Mouse (Mus musculus) CH12.LX (cell line): ENCODE results near the gene Bcas3. TPM values are rescaled to one million over a fixed set of nuclear protein-coding genes. Genes with fewer than 3 reads are reported as not detected.

Source experiments
- DNase-seq: peaks from one replicate; pipeline ENCODE4 v3.0.0-alpha.2; 2013; ENCODE audit errors: extremely low read depth
- H3K27ac ChIP-seq: 2 replicates; pipeline ENCODE4 v1.5.1; 2012; ENCODE audit warnings: low read depth, mild to moderate bottlenecking, control low read depth, moderate library complexity; ENCODE audit not compliant: insufficient read depth
- H3K27me3 ChIP-seq: replicated peaks from 2 replicates; pipeline ENCODE3; 2012; ENCODE audit warnings: inconsistent platforms
- H3K36me3 ChIP-seq, 2 experiments: replicated peaks in 1 of 2; 2 replicates each; pipeline versions ENCODE3 to v1.6.1; 2012; ENCODE audit warnings: inconsistent platforms in 1 of 2, low read length in 1 of 2, mild to moderate bottlenecking in 1 of 2, mixed read lengths in 1 of 2, moderate library complexity in 1 of 2; ENCODE audit not compliant: control insufficient read depth in 1 of 2, insufficient read depth in 1 of 2
- H3K4me1 ChIP-seq, 2 experiments: 2 replicates each; pipeline ENCODE4 v1.6.1; 2012; ENCODE audit warnings: inconsistent platforms in 1 of 2, moderate library complexity in 1 of 2; ENCODE audit not compliant: insufficient read depth in 2 of 2, control insufficient read depth in 1 of 2
- H3K4me2 ChIP-seq: 2 replicates; pipeline ENCODE4 v1.6.1; 2012; ENCODE audit warnings: low read depth, mild to moderate bottlenecking, control low read depth; ENCODE audit not compliant: poor library complexity, insufficient read depth, severe bottlenecking
- H3K4me3 ChIP-seq, 3 experiments: fragments of 150-350 bp in 1 of 3; sonication (generic) in 1 of 3; replicated peaks in 1 of 3; 2 replicates each; pipeline versions ENCODE3 to v1.5.1; 2011 to 2012; ENCODE audit warnings: low read depth in 2 of 3, low read length in 2 of 3, mild to moderate bottlenecking in 2 of 3, moderate library complexity in 2 of 3, control low read depth in 1 of 3, improper control_type of control experiment in 1 of 3, inconsistent platforms in 1 of 3, mixed read lengths in 1 of 3; ENCODE audit not compliant: poor library complexity in 1 of 3
- H3K79me2 ChIP-seq: replicated peaks from 2 replicates; pipeline ENCODE4 v1.6.1; 2012; ENCODE audit warnings: mild to moderate bottlenecking, moderate library complexity; ENCODE audit not compliant: control insufficient read depth, poor library complexity, insufficient read depth, severe bottlenecking; ENCODE audit errors: extremely low read depth
- H3K9ac ChIP-seq: 2 replicates; pipeline ENCODE4 v1.6.1; 2012; ENCODE audit warnings: low read depth, mild to moderate bottlenecking, control low read depth, moderate library complexity; ENCODE audit not compliant: insufficient read depth
- H3K9me3 ChIP-seq: replicated peaks from 2 replicates; pipeline ENCODE3; 2012; ENCODE audit warnings: low read length, inconsistent platforms, mixed read lengths
- CHD1 ChIP-seq: IDR thresholded peaks from 2 replicates; pipeline ENCODE4 v1.6.1; 2012; ENCODE audit warnings: low read depth, low read length, improper control_type of control experiment, inconsistent platforms
- CHD2 ChIP-seq: IDR thresholded peaks from 2 replicates; pipeline ENCODE4 v1.6.1; 2011; ENCODE audit warnings: low read length, improper control_type of control experiment
- CTCF ChIP-seq, 2 experiments: IDR thresholded peaks in 1 of 2; conservative IDR thresholded peaks in 1 of 2; 2 replicates each; pipeline ENCODE4 v1.5.1; 2011 to 2012; ENCODE audit warnings: low read depth in 2 of 2, low read length in 2 of 2, improper control_type of control experiment in 1 of 2, inconsistent platforms in 1 of 2, mild to moderate bottlenecking in 1 of 2, moderate library complexity in 1 of 2
- ELF1 ChIP-seq: IDR thresholded peaks from 2 replicates; pipeline ENCODE4 v1.6.1; 2014; ENCODE audit warnings: low read depth, mild to moderate bottlenecking, inconsistent platforms, low read length, improper control_type of control experiment
- EP300 ChIP-seq: IDR thresholded peaks from 2 replicates; pipeline ENCODE4 v1.6.1; 2011; ENCODE audit warnings: low read length, improper control_type of control experiment
- MAFK ChIP-seq: IDR thresholded peaks from 2 replicates; pipeline ENCODE4 v1.6.1; 2011; ENCODE audit warnings: low read length, improper control_type of control experiment; ENCODE audit not compliant: insufficient replicate concordance
- MAX ChIP-seq: IDR thresholded peaks from 2 replicates; pipeline ENCODE4 v1.6.1; 2011; ENCODE audit warnings: low read length, improper control_type of control experiment
- MYC ChIP-seq: IDR thresholded peaks from 2 replicates; pipeline ENCODE4 v1.6.1; 2011; ENCODE audit warnings: low read depth, mild to moderate bottlenecking, improper control_type of control experiment, low read length
- RAD21 ChIP-seq: IDR thresholded peaks from 2 replicates; pipeline ENCODE4 v1.6.1; 2011; ENCODE audit warnings: low read depth, mild to moderate bottlenecking, low read length, improper control_type of control experiment, moderate library complexity
- SMC3 ChIP-seq: IDR thresholded peaks from 2 replicates; pipeline ENCODE4 v1.6.1; 2011; ENCODE audit warnings: low read depth, low read length, improper control_type of control experiment
- TBP ChIP-seq: conservative IDR thresholded peaks from 2 replicates; pipeline ENCODE4 v1.6.1; 2011; ENCODE audit warnings: low read depth, low read length, improper control_type of control experiment
- dilution Hi-C: fragments of 300-500 bp; cut with MboI; formaldehyde crosslinking; loops from 2 replicates; pipeline ENCODE4 v1.14.3; 2020; ENCODE audit warnings: low sequenced_read_pairs; ENCODE audit not compliant: extremely low pct_unique_long_range_greater_than_20kb, extremely low pct_ligation_motif_present
- in situ Hi-C: fragments of 300-500 bp; cut with MboI; formaldehyde crosslinking; loops from 3 replicates; pipeline ENCODE4 v1.14.3; 2019; ENCODE audit warnings: low sequenced_read_pairs, low pct_ligation_motif_present, low pct_unique_long_range_greater_than_20kb, mixed read lengths
- polyA plus RNA-seq: library from polyadenylated mRNA; unstranded; fragments of >175 nt; gene quantifications from 2 replicates; pipeline ENCODE4 v1.2.1, GENCODE M21; 2012; ENCODE audit warnings: low read depth; ENCODE audit not compliant: insufficient read length
- total RNA-seq, 2 experiments: library from RNA; depleted of rRNA; stranded (reverse); fragments of 300-350 nt in 1 of 2; fragments of >200 nt in 1 of 2; gene quantifications; 2 replicates each; pipeline ENCODE4 v1.2.3; 2012 to 2014

Gene Bcas3
- total and polyA plus RNA-seq, 3 experiments, result 8.2 to 21.3 (median 9.7) TPM

- dilution Hi-C loops, result no loop called here
- H3K27ac ChIP-seq, result no peak overlapping the region
- H3K27me3 ChIP-seq, result no peaks in the 10 kb centered on the region
- DNase-seq, result no peak
- no peak overlapping the region for H3K9ac ChIP-seq
- no peak overlapping the region for H3K4me3 ChIP-seq
- no peaks in the 10 kb centered on the region; a peak in 1 of 4 replicates for H3K4me1 ChIP-seq
- no peak for TF ChIP-seq CHD1
- in situ Hi-C loops, result no loop called here
- H3K9me3 ChIP-seq, result no peaks in the 10 kb centered on the region
- H3K4me2 ChIP-seq, result no peak overlapping the region
- no peaks in the 10 kb centered on the region for H3K36me3 ChIP-seq
- H3K79me2 ChIP-seq, result no peaks in the 10 kb centered on the region
Observed at GRCm38 (mm10) chr11:85470508-85470907, 117.5 kb downstream of the Bcas3 start.

- no peak for TF ChIP-seq ELF1
- Histone ChIP-seq H3K9me3 (no peaks in the 10 kb centered on the region), H3K27me3 (no peaks in the 10 kb centered on the region), H3K4me2 (no peak overlapping the region), H3K4me3 (no peak overlapping the region), H3K27ac (no peak overlapping the region), H3K36me3 (peaks cover 0 to 2% of the 10 kb centered on the region in 2 experiments), H3K79me2 (no peaks in the 10 kb centered on the region), H3K9ac (no peak overlapping the region), H3K4me1 (no peaks in the 10 kb centered on the region)
- DNase-seq, result no peak
- in situ Hi-C loops, result no loop called here
- dilution Hi-C loops, result no loop called here
Observed at GRCm38 (mm10) chr11:85474326-85474725, 121.4 kb downstream of the Bcas3 start.

- Histone ChIP-seq H3K36me3 (peaks cover 0 to 1% of the 10 kb centered on the region in 2 experiments), H3K4me2 (no peak overlapping the region), H3K4me1 (no peaks in the 10 kb centered on the region), H3K27me3 (no peaks in the 10 kb centered on the region), H3K4me3 (no peak overlapping the region), H3K9me3 (no peaks in the 10 kb centered on the region), H3K79me2 (no peaks in the 10 kb centered on the region), H3K27ac (no peak overlapping the region), H3K9ac (no peak overlapping the region)
- no peak for TF ChIP-seq CHD2
- no peak for TF ChIP-seq TBP
- TF ChIP-seq SMC3, result peak; percentile 69
- peak; percentile 53; the same call in 1 of the 2 replicates for TF ChIP-seq MAX
- TF ChIP-seq RAD21, result peak; percentile 48
- peak; percentile 69 for TF ChIP-seq MYC
- no peak for TF ChIP-seq EP300
- TF ChIP-seq MAFK, result no peak
- peak; percentile 62 to 66; a peak in 3 of 4 replicates for TF ChIP-seq CTCF (conservative IDR thresholded peaks at IDR 0.05 in 1 of 2, IDR thresholded peaks at IDR 0.05 in 1 of 2; ENCODE audit: low read depth in 2 of 2, low read length in 2 of 2)
- peak; percentile 39 for DNase-seq
- dilution Hi-C loops (no loop called here), in situ Hi-C loops (no loop called here)
Observed at GRCm38 (mm10) chr11:85482737-85483467, 129.9 kb downstream of the Bcas3 start.
